Mouse (Mus musculus): ENCODE results near the gene Il15ra.

- no peak for TF ChIP-seq TAL1 (IDR thresholded peaks at IDR 0.05; ENCODE audit: low read length)
- no peak for TF ChIP-seq GATA1 (IDR thresholded peaks at IDR 0.05; ENCODE audit: low read length)
Measured at GRCm38 (mm10) chr2:11776415-11776814, 71.3 kb downstream of the Il15ra start.

Measured in erythroblast, embryonic 14.5 days (primary cell).